Mouse (Mus musculus): Measurements from ENCODE around the gene Fbp1.
"Not testable (repeated sequence)": the region's sequence is repeated elsewhere in the genome, so short reads cannot be mapped to it uniquely, and the experiment has no call there.

Gene Fbp1

GRCm38 (mm10) chr13:62887712-62888441 is at the start of gene Fbp1:
Gene Fbp1 (minus strand): TSS chr13:62888282.
- DNase-seq (ENCODE audit: extremely low read depth, low read depth, low spot score) = no peak

GRCm38 (mm10) chr13:62932452-62932851 is 44.4 kb upstream of the Fbp1 start:
- DNase-seq (ENCODE audit: extremely low read depth, low read depth, low spot score) = no peak

DNA sequence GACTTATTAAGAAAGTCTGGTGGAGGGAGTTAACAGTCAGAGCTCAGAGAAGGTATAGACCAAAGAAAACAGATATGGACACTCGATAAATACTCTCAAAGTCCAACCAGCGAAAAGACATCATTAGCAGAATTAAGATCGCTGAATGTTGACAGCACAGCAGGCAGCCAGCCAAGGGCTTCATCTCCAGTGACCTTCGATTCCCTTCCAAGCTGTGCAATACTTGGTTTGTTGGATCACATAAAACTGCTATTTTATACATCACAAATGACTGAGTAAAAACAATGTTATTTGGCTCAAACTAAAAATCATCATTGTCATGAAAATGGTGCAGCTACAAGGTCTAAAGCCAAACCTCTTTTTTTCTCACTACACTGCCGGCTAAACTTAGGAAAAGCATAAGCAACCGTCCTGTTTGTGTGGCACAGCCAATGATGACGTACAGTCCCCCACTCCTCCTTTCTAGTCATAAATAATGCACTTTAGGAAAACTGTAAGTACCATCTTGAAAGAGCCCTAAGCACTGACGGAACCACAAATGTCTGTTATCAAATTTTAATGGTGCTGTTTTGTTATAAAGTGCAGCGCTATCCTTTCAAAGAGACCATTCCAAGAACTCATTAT is 41.8 kb upstream of the Fbp1 start:
- DNase-seq (ENCODE audit: extremely low read depth, low read depth, low spot score) = no peak

DNA sequence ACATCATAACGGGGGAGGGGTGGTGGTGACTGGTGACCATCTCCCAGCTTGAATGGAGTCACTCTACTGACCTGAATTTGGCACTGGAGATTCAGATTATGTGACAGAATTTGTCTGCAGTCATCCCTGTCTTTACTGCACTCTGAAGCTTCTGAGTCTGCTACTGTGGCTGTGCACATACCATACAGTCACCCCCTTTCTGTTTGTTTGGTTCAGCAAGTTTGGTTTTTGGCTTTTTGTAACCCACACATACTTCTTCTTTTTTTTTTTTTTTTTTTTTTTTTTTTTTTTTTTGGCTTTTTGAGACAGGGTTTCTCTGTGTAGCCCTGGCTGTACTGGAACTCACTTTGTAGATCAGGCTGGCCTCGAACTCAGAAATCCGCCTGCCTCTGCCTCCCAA is 41.1 kb upstream of the Fbp1 start:
- DNase-seq (ENCODE audit: extremely low read depth, low read depth, low spot score) = not testable (repeated sequence)

- peak; percentile 64 for DNase-seq (ENCODE audit: extremely low read depth, low read depth, low spot score)
These were observed 39.4 kb upstream of the Fbp1 start for GRCm38 (mm10) chr13:62927470-62927869.

DNA sequence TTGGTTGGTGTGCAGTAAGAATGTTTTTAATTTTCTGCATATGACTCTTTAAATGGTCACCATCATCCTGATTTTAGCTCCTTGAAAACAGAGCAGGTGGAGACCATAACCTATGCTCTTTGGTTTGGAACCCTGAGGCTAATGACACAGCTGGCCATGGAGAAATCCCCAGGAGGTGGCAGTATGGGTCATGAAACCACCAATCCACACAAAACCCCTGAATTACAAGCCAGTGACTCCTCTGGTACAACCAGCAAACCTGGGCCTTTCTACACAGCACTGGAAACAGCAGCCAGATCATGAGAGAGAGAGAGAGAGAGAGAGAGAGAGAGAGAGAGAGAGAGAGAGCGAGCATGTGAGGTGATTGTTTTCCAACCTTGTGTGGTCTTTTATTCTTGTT is 38.4 kb upstream of the Fbp1 start:
- no peak for DNase-seq (ENCODE audit: extremely low read depth, low read depth, low spot score)

- DNase-seq (ENCODE audit: extremely low read depth, low read depth, low spot score) = no peak
These were observed 35.1 kb upstream of the Fbp1 start for GRCm38 (mm10) chr13:62923182-62923581.

DNA sequence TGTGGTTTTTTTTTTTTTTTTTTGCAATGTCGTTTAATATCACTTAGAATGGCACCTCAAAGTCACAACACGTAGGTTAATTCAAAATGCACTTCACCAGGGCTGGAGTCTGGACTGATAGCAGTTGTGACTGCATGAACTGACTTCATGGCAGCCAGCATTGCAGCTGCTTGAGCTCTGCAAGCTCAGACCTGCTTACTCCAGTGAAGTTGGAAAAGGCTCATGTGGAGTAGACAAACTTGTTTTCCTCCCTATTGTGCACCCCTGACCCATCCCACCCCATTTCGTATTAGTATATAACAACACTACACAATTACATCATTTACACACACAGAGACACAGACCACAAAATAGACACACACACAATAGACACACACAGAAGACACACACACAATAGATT is 34.6 kb upstream of the Fbp1 start:
- DNase-seq (ENCODE audit: extremely low read depth, low read depth, low spot score) = no peak

DNA sequence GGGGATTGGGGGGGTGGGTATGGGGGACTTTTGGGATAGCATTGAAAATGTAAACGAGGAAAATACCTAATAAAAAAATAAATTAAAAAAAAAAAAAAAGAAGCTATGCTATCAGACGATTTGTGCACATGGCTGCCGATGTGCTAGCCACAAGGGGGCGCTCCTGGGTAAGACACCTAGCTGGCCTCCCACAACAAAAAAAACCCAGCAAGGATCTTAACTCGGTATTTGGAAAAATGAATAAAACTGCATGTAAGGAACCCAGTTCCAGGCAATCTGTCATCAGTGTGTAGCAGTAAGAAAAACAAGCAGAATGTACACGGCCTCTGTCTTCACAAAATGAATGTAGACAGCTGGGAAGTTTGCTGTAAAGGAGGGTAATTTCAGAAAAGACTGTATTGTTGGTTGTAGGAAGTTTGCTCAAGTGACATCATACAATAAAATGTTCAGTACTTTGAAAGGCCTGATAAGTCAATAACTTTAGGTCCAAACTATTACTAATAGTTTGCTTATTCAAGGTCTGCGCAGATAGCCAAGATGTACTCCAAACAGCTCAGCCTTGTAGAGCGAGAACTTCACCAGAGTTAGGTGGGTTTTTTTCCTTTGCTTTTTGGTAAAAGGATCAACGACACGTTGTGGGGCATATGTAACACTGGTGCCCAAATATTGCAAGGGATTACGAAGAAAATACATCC is 31.7 kb upstream of the Fbp1 start:
- DNase-seq (ENCODE audit: extremely low read depth, low read depth, low spot score) = no peak

DNA sequence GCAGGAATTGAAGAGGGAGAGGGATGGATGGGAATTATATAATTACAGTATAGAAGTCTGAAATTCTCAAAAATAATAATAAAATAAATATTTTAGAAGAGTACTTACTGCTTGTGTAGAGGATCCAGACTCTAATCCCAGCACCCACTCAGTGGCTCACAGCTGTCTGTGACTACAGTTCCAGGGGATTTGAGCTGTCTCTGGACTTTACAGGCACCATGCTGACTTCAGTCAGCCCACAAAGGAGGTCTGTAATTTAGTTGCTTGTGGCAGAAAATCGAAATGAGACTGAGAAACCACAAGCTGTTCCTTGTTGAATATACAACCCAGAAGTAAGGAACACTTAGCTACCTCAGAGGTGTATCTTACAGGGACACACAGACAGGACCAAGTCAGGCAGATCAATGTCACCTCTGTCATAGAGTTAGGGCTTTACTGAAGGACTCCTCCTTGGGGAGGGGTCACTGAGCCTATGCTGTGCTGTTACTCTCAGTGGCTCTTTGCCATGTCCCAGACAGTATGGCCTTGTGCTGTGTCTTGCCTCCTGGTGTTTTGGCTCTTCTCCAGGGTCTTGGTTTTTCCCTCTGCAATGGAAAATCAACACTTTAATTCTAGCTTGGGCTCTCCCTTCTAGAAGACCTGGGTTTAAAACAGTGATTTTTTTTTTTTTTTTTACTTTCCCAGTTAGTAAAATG is 29.5 kb upstream of the Fbp1 start:
- no peak for DNase-seq (ENCODE audit: extremely low read depth, low read depth, low spot score)

GRCm38 (mm10) chr13:62916675-62917074 is 28.6 kb upstream of the Fbp1 start:
- DNase-seq (ENCODE audit: extremely low read depth, low read depth, low spot score) = no peak

DNA sequence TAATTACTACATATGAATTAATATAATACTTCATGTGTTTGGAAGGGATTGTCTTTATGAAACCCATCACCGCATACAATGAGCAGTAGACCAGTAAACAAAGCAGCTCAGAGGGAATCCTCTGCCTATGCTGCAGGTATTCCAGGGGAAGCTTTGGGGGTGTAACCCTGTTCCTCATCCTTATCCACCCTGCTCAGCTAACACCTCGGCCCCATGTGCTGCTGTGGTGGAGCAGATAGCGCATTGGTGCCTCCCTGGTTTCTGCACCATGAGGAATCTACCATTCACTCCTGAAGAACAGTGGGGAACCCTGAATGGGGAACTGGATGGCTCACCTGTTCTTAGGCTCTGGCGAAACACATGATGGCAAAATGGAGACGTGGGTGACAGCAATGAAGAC is 23.5 kb upstream of the Fbp1 start:
- no peak for DNase-seq (ENCODE audit: extremely low read depth, low read depth, low spot score)

- DNase-seq (ENCODE audit: extremely low read depth, low read depth, low spot score) = no peak
These were observed 22.1 kb upstream of the Fbp1 start for GRCm38 (mm10) chr13:62910206-62910605.

GRCm38 (mm10) chr13:62909776-62910175 is 21.7 kb upstream of the Fbp1 start:
- no peak for DNase-seq (ENCODE audit: extremely low read depth, low read depth, low spot score)

DNA sequence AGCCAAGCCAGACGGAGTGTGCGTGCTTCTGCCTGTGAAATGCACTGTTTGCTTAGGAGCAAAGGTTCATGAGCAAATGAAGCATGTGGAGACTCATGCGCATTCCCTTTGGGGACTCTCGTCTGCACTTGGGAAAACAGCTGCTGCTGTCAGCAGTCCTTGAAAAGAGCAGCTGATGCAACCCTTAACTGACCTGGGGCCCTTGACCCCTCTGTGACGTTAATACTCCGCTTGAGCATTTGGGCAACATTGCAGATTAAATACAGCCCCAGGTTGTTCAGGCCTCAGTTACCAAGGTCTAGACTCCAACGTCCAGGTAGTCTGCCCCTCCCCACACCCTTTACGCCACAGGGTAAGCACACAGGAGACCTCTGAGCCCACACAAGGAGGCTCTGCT is 20.1 kb upstream of the Fbp1 start:
- no peak for DNase-seq (ENCODE audit: extremely low read depth, low read depth, low spot score)

DNA sequence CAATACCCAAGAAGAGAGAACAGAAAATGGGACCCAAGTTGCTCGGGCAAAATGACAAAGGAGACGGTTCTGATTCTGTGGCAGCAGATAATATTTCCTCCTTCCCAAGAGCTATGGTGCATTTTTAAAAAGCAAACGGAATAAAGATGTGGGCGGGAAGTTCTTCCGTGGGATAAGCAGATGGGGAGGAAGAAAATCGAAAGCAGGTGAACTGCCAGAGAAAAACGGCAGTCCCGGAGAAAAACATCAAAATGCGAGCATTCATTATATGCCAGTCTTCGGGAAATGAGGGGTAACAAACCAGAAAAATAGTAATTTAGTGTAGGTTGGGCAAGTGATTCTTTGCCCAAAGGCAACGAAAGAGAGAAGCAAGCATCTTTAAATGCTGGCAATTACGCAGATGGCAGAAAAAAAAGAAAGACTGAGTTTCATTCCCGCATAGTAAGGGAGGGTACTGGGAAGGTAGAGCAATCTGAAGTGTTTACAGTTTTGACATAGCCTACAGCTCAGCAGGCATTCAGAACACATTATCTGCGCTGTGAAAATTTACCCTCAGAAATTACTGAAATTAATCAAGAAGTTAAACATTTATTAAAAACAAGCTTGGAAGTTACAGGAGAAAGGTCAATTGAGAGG is 19.6 kb upstream of the Fbp1 start:
- DNase-seq (ENCODE audit: extremely low read depth, low read depth, low spot score) = no peak

GRCm38 (mm10) chr13:62901139-62901538 is 13.1 kb upstream of the Fbp1 start:
- no peak for DNase-seq (ENCODE audit: extremely low read depth, low read depth, low spot score)

DNA sequence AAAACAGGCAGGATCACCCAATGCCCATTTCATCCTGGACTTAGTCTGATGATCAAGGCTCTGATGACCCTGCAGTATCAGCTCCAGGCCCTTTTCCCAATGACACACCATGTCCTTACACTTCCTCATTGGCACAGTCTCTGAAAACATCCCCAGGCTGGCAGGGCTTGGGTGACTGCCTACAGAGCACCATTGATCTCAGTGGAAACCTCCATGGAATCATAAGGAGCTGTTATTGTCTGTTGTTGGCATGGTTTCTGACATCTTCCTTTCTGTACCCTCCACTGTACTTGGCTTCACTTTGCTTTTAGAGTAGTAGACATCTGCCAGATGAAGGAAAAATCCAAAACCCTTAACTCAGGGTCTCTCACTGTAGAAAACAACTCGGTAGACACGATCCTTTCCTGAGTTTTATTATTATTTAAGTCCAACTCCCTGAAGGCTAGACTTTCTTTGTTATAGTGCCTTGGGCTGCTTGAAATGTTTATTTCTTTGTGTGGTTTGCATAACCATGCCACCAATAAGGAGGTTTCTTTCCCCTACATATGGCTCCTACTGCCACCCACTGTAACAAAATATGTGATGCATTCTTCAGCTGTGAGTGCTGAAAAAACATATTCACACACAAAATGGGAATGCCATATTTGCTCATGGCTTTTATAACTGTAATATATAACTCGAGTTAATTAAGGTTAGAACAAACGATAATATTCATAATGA is 10.0 kb upstream of the Fbp1 start:
- DNase-seq (ENCODE audit: extremely low read depth, low read depth, low spot score) = no peak

- no peak for DNase-seq (ENCODE audit: extremely low read depth, low read depth, low spot score)
These were observed 5.2 kb upstream of the Fbp1 start for GRCm38 (mm10) chr13:62893044-62893842.

- DNase-seq (ENCODE audit: extremely low read depth, low read depth, low spot score) = no peak
These were observed 1.2 kb upstream of the Fbp1 start for GRCm38 (mm10) chr13:62889311-62889710.
